Mouse (Mus musculus) heart, postnatal 10 days (tissue): ENCODE results near the gene Lrrc47. TPM values are rescaled to one million over a fixed set of nuclear protein-coding genes. Genes with fewer than 3 reads are reported as not detected.
A peak's percentile ranks its signal among the peaks of the same experiment; 100 is the strongest.

Experiments used
- DNase-seq, 2 experiments: peaks; one replicate each; pipeline ENCODE4 v3.0.0; 2021
- intact Hi-C: fragments of 180-260 bp; cut with DNase I; formaldehyde crosslinking; loops from one replicate; pipeline ENCODE4 v1.15.1; 2025
- total RNA-seq, 2 experiments: library from RNA; stranded (reverse); gene quantifications; 2 replicates each; pipeline ENCODE4 v1.2.3; 2021

Gene Lrrc47
- 10 to 100 TPM; 38.6 to 42.2 TPM for total RNA-seq

DNA sequence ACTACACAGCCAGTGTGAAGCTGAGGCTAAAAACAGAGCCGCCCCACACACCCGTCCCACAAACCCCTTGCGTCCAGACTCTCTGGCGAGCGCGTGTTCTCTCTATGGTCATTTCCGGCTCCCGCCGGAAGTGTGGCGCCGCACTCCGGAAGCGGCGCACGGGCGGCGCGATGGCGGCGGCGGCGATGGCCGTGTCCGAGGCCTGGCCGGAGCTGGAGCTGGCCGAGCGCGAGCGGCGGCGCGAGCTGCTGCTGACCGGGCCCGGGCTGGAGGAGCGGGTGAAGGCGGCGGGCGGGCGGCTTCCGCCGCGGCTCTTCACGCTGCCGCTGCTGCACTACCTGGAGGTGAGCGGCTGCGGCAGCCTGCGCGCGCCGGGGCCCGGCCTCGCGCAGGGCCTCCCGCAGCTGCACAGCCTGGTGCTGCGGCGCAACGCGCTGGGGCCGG, at the start of gene Lrrc47:
Gene Lrrc47, plus strand, starts transcription at position 86 of the 444 bp plus-strand sequence.
- intact Hi-C loops, result loop anchor here (1.0 to 5.0 kb wide), 2 partner anchors 36 to 54 kb away; partner anchors contain the start of genes A430005L14Rik, Cep104 and Dffb
- DNase-seq, result peak; percentile 89 to 90

DNA sequence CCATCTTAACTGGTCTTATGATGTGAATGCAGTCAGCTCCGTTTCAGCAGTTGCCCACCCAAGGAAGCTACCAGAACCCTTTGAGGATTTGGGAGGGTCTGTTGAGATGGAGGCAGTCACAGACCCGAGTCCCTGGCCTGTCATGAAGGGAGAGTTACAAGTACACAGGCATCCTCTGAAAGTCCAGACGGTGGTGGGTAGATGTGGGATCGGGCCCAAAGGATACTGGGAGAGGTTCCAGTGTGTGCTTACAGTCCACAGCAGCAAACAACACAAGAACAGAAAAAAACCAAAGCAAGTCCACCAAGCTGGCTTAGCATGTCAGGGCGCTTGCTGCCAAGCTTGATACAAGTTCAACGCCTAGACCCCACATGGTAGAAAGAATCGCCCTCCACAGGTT, 48.9 kb upstream of the Lrrc47 start:
- intact Hi-C loops, result no loop called here
- no peak for DNase-seq

DNA sequence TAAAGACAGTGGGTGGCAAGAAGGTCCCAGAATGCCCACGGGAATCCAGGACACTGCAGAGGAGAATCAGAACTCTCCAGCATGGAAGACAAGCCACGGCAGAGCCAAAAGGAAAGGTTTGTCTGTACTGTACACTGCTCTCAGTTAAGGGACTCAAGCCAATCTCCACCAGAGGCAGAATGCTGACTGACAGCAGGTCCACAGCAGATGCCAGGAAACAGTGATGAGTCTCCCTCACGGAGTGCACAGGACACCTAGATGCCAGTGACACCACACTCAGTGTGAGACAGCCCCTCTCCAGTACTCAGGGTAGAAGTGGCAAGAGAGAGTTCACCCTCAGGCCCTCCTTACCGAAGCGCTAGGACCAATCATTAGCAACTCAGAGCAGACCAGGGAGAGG, 44.9 kb upstream of the Lrrc47 start:
- no peak for DNase-seq
- intact Hi-C loops, result no loop called here

GRCm38 (mm10) chr4:153967556-153967955, 44.0 kb upstream of the Lrrc47 start:
- intact Hi-C loops, result no loop called here
- no peak for DNase-seq

- intact Hi-C loops, result no loop called here
- no peak for DNase-seq
Measured at GRCm38 (mm10) chr4:153968063-153968462, 43.5 kb upstream of the Lrrc47 start.

DNA sequence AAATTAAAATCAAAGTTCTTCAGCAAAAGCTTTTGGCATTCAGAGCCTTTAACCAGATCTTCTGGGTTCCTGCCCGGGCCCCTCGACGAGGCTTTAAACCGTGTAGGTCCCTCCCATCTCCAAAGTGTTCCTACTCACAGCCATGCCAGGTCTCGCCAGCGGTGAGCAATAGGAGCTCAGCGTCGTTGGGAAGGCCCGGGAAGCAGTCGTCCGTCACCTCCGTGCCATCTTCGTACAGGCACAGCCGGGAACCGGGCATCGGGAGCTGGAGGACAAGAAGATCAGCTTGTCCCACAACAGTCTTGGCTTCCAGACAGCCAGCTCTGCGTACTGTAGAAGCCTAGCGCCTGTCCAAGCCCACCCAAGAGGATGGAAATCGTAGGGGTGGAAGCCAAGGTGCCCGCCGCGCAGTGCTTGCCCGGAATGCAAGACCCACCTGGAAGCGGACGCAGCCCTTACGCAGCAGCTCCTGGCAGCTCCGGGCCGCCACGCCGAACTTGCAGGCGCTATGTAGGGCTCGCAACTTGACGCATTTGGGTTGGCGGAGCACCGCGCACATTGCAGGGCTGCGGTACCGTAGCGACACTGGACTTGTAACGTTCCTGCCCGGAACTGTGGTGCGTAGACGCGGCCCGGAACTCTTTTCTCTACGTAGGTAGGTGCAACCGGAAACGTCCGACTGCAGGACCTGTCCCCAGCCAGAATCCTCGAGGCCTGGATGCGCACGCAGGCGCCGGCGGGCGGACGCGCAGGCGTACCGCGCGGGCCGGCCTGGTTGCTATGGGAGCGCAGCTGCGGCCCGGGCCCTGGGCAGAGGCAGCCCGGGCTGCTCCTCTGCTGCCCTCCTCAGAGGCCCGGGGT, 36.9 kb upstream of the Lrrc47 start, which contains the start of the genes Dffb and Cep104:
Gene Dffb, minus strand, starts transcription at position 696 of the 861 bp plus-strand sequence.
Gene Cep104, plus strand, starts transcription at position 764 of the 861 bp plus-strand sequence.
- intact Hi-C loops, result loop anchor here (1.0 kb wide), 1 partner anchor 38 kb away; no protein-coding TSS in a partner anchor
- peak; percentile 95 to 97 for DNase-seq

DNA sequence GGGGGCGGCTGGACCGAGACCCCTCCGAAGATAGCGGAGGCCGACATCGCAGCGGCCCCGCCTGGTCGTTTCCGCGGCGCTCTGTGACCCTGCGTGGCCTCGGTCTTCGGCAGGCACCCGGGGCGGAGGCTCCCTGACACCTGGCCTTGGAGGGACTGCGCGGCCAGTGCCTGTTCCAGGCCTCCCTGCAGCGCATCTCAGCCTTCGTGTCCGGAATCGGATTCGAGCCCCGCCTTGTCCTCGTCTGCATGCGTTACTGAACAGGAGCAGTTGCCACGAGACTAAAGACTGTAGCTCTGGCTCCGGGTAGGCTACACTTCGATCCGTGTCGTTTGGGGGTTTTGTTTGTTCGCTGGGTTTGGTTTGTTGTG, 36.3 kb upstream of the Lrrc47 start:
- DNase-seq, result no peak
- intact Hi-C loops, result loop anchor here (1.0 kb wide), 1 partner anchor 37 kb away; no protein-coding TSS in a partner anchor

DNA sequence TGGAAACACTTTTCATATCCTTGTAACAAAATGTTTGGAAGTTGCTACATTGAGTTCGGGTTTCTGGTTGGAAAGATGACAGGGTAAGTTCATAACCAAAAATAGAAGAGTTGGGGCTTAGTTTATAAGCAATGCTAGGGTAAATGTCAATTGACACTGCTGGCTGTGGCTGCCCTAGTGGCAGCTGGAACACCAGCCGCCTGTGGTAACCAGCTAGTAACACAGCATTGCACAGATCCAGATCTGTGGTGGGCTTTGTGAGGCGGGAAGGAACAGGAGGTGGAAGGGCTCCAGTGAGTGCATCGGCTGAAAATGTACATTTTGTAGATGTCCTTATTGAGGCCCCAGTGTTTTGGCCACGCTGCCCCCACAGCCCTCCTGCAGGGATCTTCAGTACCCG, 35.8 kb upstream of the Lrrc47 start:
- DNase-seq, result no peak
- intact Hi-C loops, result loop anchor here (1.0 kb wide), 1 partner anchor 37 kb away; no protein-coding TSS in a partner anchor

GRCm38 (mm10) chr4:153979243-153979642, 32.3 kb upstream of the Lrrc47 start:
- intact Hi-C loops, result no loop called here
- no peak for DNase-seq

DNA sequence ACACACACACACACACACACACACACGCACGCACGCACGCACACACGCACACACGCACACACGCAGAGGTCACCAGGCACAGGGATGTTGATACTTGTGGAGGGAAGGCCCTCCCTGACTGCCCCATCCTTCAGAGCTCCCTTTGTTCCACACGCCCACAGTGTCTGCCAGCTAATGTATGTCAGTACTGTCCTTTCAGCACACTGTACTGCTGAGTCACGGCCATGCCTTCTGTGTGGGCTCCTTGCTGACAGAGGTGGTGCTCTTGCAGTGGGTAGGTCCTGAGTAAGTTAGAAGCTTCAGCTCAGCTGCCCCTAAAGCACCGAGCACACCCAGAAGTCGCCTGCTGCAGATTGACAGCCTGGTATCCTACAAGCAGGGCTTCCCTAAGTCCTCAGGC, 31.1 kb upstream of the Lrrc47 start:
- DNase-seq, result no peak
- intact Hi-C loops, result no loop called here

DNA sequence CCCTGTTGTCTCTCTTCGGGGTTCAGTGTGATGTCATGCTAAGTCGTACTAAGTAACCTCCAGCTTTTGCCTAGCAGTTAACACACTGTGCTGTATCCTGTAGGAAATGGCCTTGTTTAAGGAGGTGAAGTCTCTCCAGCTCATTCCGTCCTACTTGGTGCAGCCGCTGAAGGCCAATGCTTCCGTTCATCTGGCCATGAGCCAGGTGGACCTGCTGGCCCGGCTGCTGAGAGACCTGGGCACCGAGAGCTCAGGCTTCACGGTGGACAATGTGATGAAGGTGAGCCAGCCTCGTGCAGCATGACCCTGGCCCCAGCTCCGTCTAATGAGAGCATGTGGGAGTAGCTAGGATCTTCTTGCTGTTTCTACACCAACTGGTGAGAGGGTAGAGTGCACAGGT, 18.8 kb upstream of the Lrrc47 start:
- intact Hi-C loops, result no loop called here
- no peak for DNase-seq

- DNase-seq, result no peak
- intact Hi-C loops, result no loop called here
Measured at GRCm38 (mm10) chr4:153993505-153993904, 18.0 kb upstream of the Lrrc47 start.

- DNase-seq, result no peak
- intact Hi-C loops, result no loop called here
Measured at GRCm38 (mm10) chr4:154005488-154005887, 6.0 kb upstream of the Lrrc47 start.

DNA sequence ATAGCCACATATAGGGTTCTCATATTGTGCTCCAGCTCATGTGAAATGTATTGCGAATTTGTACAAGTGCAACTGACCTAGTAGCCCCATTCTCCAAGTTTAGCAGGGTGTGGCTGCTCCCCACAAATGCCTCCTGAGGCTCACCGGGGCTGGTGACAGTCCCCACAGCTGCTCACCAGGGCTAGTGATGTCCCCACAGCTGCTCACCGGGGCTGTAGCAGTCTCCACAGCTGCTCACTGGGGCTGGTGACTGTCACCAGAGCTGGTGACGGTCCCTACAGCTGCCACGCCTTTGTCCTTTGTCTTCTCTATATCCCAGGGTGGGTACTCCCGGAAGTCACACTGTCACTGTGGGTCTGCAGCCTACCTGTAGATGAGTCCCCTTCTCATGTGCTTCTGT, 5.3 kb upstream of the Lrrc47 start:
- DNase-seq, result no peak
- intact Hi-C loops, result no loop called here

DNA sequence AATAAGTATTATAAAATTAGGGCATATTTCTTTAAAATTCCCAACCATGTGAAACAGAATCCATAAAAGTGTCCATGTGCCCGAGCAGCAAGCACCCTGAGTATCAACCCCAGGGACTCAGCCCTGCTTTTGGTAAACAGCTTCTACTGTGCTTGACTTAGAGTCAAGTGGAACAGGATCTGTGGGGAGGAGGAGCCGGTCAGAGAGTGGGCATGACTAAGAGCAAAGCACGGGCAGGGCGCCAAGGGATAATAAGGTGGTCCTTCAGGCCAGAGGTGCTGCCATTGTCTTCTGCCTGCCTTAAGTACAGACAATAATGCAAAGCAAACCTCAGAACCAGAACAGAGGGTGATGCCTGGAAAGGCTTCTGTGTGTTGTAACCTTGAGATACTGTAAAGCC, 3.8 kb upstream of the Lrrc47 start:
- intact Hi-C loops, result no loop called here
- DNase-seq, result no peak

DNA sequence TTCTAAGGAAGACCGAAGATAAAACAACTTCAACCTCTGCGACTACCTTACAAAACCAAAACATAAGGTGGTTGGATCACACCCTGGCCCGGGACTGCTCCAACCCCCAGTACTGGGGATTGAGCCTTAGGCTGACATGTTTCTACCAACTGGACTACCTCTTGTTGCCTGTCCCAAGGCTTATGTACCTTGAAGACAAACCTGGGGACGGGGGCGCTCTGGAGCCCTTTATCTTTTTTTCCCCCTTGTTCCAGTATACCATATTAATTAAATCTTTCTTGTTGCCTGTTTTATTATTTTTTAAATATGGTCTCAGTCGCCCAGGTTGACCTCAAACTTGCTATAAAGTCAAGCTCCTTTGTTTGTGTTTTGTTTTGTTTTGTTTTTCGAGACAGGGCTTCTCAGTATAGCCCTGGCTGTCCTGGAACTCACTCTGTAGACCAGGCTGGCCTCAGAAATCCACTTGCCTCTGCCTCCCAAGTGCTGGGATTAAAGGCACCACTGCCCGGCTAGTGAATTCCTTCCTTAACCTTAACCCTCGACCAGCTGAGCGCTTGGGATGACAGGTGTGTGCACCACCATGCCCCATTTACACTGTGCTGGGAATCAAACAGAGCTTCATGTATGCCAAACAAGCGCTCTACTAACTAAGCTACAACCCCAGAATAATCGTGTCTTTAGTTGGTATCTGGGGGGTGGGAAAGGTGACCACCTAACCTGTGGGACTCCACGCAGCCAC, 455 bp upstream of the Lrrc47 start:
- intact Hi-C loops, result loop anchor here (5.0 kb wide), 1 partner anchor 54 kb away; the partner anchor contains the start of gene A430005L14Rik
- DNase-seq, result no peak

DNA sequence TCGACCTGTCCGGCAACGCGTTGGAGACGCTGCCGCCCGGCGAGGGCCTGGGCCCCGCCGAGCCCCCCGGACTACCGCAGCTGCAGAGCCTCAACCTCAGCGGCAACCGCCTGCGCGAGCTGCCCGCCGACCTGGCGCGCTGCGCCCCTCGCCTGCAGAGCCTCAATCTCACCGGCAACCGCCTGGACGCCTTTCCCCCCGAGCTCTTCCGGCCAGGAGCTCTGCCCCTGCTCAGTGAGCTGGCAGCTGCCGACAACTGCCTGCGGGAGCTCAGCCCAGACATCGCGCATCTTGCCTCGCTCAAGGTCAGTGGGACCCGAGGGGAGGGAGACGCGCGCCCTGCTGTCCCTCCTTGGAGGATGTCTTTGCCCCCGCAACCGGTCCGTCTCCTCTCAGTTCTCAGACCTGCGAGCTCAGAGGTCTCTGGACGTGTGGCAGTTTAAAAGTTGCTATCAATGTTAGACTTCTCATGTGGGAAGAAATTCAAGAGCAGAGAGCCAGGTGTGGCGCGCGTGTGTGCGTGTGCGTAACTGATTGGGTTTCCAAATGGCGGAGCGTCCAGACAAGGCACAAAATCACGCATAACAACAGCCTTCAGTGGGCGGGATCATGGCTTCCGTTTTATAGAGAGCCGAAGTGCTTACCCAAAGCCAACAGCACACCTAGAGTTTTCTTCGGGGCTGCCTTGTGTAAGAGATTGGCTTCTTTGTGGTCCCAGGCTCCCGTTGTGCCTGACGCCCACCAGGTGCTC, 776 bp downstream of the Lrrc47 start:
- intact Hi-C loops, result loop anchor here (1.0 to 5.0 kb wide), 2 partner anchors 37 to 55 kb away; partner anchors contain the start of genes A430005L14Rik, Cep104 and Dffb
- DNase-seq, result peak; percentile 26 to 39

DNA sequence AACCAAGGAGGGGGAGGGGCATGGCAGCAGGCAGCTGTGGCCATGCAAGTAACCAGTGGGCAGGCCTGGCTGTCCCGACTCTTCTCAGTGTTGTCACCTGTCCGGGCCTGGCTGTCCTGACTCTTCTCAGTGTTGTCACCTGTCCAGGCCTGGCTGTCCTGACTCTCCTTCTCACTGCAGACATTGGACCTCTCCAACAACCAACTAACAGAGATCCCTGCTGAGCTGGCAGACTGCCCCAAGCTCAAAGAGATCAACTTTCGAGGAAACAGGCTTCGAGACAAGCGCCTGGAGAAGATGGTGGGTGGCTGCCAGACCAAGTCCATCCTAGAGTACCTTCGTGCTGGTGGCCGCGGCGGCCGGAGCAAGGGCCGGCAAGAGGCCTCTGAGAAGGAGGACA, 3.9 kb downstream of the Lrrc47 start:
- intact Hi-C loops, result no loop called here
- no peak for DNase-seq

GRCm38 (mm10) chr4:154019571-154019970, 8.0 kb downstream of the Lrrc47 start:
- DNase-seq, result peak; percentile 29 to 60

DNA sequence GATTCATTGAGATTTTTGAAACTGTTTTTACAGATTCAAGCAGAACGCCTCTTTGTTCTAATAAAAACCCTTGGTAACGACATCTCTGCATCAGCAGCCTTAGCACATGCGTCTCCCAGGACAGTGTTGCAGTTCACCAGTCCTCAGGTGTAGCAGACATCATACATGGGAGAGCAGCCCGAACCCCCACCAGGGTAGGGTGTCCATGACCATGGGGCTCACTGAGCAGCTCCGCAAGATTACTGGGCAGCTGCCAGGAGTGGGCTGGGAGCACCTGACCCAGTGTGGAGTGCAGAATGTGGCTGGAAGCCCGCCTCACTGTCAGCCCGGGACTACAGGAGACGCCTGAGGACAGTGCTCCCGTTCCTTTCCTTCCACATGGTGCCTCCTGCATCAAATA, 9.9 kb downstream of the Lrrc47 start:
- intact Hi-C loops, result no loop called here
- DNase-seq, result peak in 1 of 2 experiments; percentile 28

More at GRCm38 (mm10) chr4:154019571-154019970, 8.0 kb downstream of the Lrrc47 start:
- intact Hi-C loops, result no loop called here
